Mouse (Mus musculus): ENCODE results near the gene 2310009B15Rik.

The 2310009B15Rik gene

GRCm38 (mm10) chr1:138856101-138856950, at the start of gene 2310009B15Rik:
Gene 2310009B15Rik (minus strand): TSS chr1:138856852.
- peak; percentile 78 to 80 for DNase-seq (ENCODE audit: low spot score in 2 of 2)

- DNase-seq (ENCODE audit: low spot score in 2 of 2) = no peak
These were observed 49.6 kb upstream of the 2310009B15Rik start for GRCm38 (mm10) chr1:138906256-138906655.

DNA sequence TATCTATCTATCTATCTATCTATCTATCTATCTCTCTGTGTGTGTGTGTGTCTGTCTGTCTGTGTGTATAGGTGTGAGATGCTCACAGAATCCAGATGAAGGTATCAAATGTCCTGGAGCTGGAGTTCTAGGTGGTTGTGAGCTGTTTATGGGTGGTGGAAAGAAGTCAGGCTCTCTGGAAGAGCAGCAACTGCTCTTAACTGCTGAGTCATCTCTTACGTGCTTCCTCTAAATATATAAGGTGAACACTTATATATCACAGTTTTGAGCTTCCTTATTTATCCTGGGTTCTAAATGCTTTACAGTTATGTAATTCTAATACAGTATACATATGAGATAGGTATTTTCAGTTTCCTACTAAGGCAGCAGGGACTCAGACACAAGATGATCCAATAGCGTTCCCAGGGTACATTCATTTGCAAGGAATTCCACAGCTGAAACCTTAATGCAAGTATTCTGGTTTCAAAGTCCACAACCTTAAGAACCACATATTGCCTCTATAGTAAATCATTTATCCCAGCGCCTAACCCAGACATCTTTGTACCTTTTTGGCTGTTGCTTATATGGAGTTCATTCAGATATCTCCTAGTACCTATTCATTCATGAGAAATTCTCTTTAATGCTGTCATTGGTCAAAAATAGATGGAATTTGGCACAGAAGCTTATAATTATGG, 48.6 kb upstream of the 2310009B15Rik start:
- no peak for DNase-seq (ENCODE audit: low spot score in 2 of 2)

GRCm38 (mm10) chr1:138903894-138904293, 47.2 kb upstream of the 2310009B15Rik start:
- DNase-seq (ENCODE audit: low spot score in 2 of 2) = no peak

DNA sequence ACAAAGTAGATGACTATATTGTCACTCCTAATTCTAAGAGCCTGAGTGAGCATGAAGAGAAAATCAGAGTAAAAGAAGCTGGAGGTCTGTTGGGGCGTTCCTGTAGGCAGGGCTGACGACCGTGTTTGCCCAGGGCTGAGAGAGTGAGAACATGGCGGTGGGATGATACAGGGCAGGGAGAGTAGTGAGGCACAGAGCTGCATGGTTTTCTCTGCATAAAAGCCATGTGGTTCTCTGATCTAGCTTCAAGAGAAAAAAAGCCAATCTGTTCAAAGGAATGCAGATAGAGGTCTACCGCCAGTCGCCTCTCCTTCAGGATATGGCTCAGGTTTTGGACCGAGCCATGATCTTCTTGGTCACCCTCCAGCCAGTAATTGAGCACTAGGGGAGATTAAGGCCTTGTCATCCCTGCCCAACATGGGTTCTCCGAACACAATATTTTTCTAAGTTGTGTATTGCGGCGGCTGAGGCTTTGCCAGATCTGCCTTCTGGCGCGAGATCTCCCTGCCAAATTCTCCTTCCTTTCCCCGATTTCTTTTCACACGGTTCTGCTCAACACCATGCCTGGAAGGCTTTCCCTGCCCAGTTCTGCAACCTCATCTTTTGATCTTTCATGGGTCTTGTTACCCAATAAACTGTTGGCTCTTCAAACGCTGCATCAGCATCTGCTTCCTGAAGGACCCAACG, 44.9 kb upstream of the 2310009B15Rik start:
- DNase-seq (ENCODE audit: low spot score in 2 of 2) = peak; percentile 28 to 51

- DNase-seq (ENCODE audit: low spot score in 2 of 2) = no peak
These were observed 39.4 kb upstream of the 2310009B15Rik start for GRCm38 (mm10) chr1:138896088-138896487.

GRCm38 (mm10) chr1:138877470-138878254, 21.0 kb upstream of the 2310009B15Rik start:
- DNase-seq (ENCODE audit: low spot score in 2 of 2) = no peak

DNA sequence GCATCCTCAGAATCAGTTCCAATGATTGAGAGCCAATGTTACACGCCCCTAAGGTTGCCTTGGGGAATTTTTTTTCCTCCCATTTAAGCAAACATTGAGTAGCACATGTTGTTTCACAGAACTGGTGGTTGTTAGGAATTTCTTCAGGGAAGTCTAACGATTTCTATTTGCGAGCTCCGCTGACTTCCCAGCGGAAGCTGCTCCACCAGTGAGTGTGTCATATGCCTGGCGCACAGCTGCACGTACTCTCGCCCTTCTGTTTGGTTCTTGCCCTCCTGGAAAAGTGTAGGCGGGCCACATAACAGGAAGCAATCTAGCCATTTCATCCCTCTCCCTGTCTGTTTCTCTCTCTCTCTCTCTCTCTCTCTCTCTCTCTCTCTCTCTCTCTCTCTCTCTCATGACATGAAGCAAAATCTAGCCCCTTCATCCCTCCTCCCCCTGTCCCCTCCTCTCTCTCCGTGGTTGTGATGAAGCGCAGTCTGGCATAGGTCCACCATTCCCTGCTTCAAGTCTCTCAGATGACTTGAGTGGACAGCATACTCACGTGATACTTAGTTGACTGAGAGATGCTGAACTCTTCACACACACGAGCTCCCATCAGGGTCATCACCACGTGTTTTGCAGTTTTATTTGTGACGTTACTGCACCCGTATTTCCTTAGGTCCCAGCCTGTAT, 19.9 kb upstream of the 2310009B15Rik start:
- no peak for DNase-seq (ENCODE audit: low spot score in 2 of 2)

DNA sequence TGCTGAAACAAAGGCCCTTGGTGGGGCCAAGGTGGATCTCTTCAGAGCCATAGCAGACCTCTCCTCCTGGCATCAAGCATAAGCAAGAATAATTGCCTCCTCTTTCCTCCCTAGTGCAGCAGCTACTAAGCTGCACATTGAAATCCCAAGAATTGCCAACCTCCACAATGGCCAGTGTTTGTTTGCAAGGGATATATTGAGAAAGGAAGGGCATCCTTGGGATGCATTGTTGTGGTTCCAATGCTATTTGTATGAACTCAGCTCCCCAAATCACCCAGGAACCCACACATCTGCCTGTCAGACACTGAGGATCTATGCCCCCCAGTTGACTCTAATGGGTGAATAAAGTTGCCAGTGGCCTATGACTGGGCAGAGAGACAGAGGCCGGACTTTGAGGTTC, 5.8 kb downstream of the 2310009B15Rik start:
- DNase-seq (ENCODE audit: low spot score in 2 of 2) = no peak

GRCm38 (mm10) chr1:138850161-138850539, 6.5 kb downstream of the 2310009B15Rik start:
- no peak for DNase-seq (ENCODE audit: low spot score in 2 of 2)

DNA sequence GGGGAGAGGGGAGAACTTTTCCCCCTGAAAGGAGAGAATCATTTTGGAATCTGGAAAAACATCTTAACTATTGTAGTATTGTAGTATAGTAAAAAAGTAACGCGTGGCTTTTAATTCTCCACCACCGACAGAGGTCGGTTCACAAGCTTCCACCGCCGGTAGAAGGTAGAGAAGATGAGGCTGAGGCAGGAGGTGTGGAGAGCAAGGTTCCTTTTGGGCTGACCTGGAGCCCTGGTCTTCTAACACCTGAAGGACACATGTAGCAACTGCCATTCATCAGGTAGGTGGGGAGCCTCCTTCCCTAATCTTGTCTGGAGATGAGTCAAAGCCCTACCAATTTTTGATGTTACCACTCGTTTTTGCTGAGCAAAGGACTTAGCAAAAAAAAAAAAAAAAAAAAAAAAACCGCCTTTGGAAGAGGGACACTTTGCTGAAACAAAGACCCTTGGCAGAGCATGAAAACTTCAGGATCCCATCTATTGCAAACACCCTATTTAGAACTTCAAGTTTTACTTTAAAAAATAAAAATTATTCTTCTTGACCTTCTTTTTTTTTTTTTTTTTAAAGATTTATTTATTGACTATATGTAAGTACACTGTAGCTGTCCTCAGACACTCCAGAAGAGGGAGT, 7.0 kb downstream of the 2310009B15Rik start:
- DNase-seq (ENCODE audit: low spot score in 2 of 2) = no peak

DNA sequence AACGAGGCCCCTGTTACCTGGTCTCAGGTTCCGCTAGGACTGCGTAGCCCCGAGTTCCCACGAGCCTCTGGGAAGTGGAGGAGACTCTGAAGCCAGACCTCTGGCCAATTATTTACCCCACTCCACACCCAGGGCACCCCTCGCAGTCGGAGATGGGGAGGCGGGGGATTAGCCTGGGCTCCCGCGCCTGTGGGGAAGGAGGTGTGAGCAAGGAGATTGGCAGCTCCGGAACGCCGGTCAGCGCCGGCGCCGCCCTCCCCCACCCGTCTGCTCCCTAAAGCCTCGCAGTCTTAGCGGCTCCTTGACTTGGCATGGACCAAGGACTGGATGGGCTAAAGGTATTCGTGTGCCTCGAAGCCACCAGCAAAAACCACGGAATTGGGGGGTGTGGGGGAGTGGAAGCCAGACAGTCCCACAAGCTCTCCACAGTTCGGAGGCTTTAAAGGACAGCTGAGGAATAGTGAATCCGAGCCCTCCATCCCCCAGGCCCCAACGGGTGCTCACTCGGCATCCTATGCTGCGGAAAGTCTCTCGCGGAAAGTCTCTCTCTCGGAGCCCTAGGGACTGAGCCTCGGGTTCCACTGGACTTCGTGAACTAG, 8.0 kb downstream of the 2310009B15Rik start, which contains the start of gene Lhx9:
Lhx9 (minus strand) TSS at position 67 of the 599 bp plus-strand sequence.
- no peak for DNase-seq (ENCODE audit: low spot score in 2 of 2)

GRCm38 (mm10) chr1:138848026-138848425, 8.6 kb downstream of the 2310009B15Rik start:
- DNase-seq (ENCODE audit: low spot score in 2 of 2) = no peak

GRCm38 (mm10) chr1:138847146-138847545, 9.5 kb downstream of the 2310009B15Rik start:
- DNase-seq (ENCODE audit: low spot score in 2 of 2) = no peak

DNA sequence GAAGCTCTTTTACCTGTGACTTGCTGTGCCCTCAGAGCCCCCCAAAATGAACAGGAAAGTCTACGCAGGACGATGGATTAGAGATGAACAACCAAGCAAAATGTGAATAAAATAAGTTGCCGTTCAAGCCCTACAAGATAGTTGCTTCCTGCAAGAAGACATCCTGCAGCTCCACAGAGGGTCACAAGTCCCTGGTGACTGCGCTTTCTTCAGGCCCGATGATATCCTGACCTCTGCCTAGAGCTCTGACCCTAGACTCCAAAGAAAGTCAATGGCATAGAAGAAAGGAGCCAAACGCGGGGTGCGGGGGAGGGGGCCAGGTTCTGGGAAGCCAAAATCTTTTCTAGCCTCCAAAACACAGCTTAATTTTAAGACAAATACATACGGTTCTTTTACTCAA, 10.1 kb downstream of the 2310009B15Rik start:
- DNase-seq (ENCODE audit: low spot score in 2 of 2) = no peak

DNA sequence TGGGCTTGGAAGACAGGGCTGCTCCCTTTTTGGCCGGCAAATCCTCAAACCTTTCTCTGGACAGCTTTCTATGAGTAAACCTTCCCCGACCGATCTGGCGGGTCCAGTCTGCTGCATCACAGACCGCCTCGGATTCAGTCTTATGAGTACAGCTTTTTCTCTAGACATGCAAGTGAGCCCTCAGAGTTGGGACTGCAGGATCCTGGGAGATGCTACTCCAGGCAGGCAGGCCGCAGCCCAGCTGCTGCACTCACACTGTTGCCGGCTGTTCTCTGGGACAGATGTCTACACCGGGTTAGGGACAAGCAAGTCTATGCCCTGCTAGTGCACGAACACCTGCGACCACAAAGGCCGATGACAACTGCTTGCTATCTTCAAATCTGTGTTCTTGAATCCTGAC, 10.5 kb downstream of the 2310009B15Rik start:
- DNase-seq (ENCODE audit: low spot score in 2 of 2) = no peak

DNA sequence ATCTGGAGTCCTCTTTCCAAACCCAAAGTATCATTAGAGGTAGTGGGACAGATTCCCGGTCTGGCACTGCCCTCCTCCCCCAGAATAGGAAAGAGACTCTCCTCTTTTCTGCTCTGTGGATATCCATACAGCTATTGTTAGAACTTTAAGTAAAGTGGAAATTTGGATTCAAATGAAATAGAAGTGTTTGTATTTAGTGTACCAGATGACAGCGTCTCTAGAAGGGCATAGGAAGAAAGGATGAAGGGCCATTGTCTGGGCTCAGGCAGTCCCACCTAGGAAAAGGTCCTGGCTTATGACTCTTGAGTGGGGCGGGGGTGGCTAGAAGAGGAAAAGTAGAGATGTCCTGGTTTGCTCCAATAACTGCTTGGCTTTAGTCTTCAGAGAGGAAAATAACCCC, 11.2 kb downstream of the 2310009B15Rik start:
- no peak for DNase-seq (ENCODE audit: low spot score in 2 of 2)

DNA sequence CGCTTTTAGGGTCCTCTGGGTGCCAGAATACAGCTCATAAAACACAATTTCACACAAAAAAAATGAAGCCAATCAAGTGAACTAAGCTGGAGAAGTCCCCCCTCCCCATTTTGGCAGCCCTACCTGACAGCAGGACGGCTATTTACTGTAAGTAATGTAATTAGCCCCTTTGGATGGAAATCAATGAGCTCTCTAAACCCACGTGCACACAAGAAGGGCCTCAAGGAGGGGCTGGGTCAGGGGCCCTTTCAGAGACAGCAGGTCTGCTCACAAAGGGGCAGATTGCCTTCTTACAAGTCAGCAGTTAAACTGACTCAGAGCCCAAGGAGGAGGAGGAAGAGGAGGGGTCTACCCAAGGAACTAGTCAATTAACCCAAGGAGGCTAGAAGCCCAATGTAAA, 12.5 kb downstream of the 2310009B15Rik start:
- no peak for DNase-seq (ENCODE audit: low spot score in 2 of 2)

DNA sequence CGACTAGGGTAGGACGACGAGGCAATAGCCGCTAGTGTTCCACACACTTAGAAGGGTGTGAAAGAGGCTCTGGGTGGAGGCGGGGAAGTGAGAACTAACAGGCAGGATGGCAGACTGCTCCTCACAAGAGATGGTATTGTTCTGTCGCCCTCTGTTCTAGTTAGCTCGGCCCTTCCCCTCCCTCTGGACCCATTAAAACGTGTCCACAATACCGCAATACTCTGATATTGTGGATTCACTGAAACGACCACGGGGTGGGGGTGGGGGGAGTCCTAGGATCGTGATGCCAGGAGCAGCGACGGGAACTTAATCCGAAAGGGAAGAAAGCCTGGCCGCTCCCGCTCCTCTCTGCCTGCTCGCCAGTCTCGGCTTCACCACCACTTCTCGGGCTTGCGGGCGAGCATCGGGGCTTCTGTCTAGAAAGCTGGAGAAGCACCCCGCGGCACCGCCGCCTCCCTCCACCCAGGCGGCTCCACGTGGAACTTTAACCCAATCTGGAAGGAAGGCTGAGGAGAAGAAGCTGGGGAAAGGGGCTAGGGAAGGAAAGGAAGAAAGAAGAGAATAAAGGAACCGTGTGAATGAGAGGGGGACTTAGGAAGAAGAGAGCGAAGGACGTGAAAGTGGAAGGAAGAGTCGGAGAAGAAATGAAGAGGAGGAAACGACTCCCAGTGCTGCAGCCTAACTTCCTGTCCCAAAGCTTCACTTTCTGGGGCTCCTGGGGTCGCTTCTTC, 13.1 kb downstream of the 2310009B15Rik start:
- DNase-seq (ENCODE audit: low spot score in 2 of 2) = no peak

Measured in frontal cortex, postnatal 36 days (tissue).